Mouse (Mus musculus) heart, adult 2 months (tissue): Measurements from ENCODE around the gene Snd1.

Experiments used
- CTCF ChIP-seq: fragments of 200-600 bp; IDR thresholded peaks from 2 replicates; pipeline ENCODE4 v1.8.1; 2022; ENCODE audit warnings: antibody characterized with exemption, mild to moderate bottlenecking, moderate library complexity
- EP300 ChIP-seq: fragments of 200-500 bp; IDR thresholded peaks from 2 replicates; pipeline ENCODE4 v1.6.1; 2011; ENCODE audit warnings: low read depth, low read length, control low read depth; ENCODE audit not compliant: insufficient read depth

DNA sequence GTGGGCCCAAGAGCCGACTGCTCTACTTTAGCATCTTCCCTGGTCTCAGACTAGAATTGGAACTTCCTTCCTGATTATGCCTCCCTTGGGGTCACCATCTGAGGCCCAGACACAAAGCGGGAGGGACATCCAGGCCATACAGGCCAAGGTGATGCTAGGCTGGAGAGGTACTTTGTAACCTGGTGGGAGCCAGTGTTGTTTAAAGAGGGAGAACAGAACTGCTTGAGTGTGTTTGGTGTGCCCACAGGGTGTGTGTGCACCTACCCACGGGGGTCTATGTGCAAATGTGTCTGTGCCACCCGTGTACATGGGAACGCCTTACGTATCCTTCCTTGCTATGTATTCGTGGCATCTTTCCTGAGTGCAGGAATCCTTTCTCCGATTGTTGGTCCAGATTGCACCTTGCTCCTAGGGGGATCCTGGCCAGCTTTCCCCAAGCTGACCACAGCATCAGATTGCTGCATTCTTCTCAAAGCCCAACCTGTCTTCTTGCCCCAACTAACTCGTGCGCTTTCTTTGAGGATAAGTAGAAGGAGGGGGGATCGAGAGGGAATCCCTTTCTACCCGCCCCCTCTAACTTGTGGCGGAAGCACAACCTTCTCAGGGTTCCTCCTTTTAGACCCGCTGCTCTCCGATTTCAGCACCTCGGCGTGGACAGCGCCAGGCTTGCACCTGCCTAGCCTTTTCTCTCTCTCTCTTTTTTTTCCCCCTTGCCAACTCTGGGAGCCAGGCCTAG is 507.2 kb downstream of the Snd1 start:
- TF ChIP-seq CTCF (no peak), EP300 (no peak)
